Mouse (Mus musculus) T-helper 1 cell (primary cell): Measurements from ENCODE around the gene Tk1.

Experiments used
- in situ Hi-C: fragments of 300-600 bp; cut with MboI, MseI; formaldehyde crosslinking; loops from one replicate; pipeline ENCODE4 v1.15.1; 2025; ENCODE audit warnings: high pct_unique_total_duplicates

The Tk1 gene

GRCm38 (mm10) chr11:117772352-117772751, 53.5 kb downstream of the Tk1 start:
- in situ Hi-C loops = no loop called here

- in situ Hi-C loops = no loop called here
Observed at GRCm38 (mm10) chr11:117770407-117770806, 55.5 kb downstream of the Tk1 start.

GRCm38 (mm10) chr11:117769683-117770047, 56.2 kb downstream of the Tk1 start:
- in situ Hi-C loops = no loop called here

GRCm38 (mm10) chr11:117768725-117769682, 56.9 kb downstream of the Tk1 start:
- in situ Hi-C loops = no loop called here

GRCm38 (mm10) chr11:117766275-117766674, 59.6 kb downstream of the Tk1 start:
- in situ Hi-C loops = no loop called here
